Mouse (Mus musculus): ENCODE measurements around the gene Cd177. TPM values are rescaled to one million over a fixed set of nuclear protein-coding genes. Genes with fewer than 3 reads are reported as not detected.
"Not testable (repeated sequence)": the region's sequence is repeated elsewhere in the genome, so short reads cannot be mapped to it uniquely, and the experiment has no call there.

Gene Cd177
- 0.05 and 0.36 TPM in 2 replicates for polyA plus RNA-seq (2015; fragmentation: Nextera tagmentation; extraction: Ambion mirVana)

DNA sequence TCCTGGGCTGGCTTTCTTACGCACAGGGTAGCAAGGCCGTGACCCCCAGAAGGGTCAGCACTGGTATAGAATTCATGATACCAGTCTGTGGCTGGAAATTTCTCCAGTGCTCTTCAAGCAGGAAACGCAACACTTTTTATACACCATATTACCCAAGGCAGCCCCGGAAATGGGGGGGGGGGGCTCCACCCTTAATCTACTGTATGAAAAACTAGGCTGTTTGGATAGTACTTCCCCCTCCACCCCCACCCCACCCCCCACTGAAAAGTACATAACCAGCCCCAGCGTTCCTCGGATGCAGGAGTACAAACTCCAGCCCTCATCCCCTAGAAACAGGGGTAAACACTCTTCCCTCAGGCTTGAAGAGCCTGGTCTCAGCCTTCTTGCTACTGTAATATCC lies at the start of gene Cd177:
TSS of gene Cd177 (minus strand) at position 101 of the 400 bp plus-strand sequence.
- Histone ChIP-seq H3K36me3 (ENCODE audit: insufficient read depth, low read length) (no peaks in the 10 kb centered on the region), H3K27ac (no peak within 1 kb of the TSS), H3K9me3 (replicated peaks; ENCODE audit: low read length) (no peaks in the 10 kb centered on the region), H3K4me1 (replicated peaks; ENCODE audit: insufficient read depth, low read length) (no peaks in the 10 kb centered on the region), H3K27me3 (ENCODE audit: insufficient read depth, low read length) (no peaks in the 10 kb centered on the region), H3K9ac (ENCODE audit: low read depth, low read length) (no peak within 1 kb of the TSS), H3K4me3 (replicated peaks; ENCODE audit: low read depth, low read length) (no peak within 1 kb of the TSS), H3K4me2 (ENCODE audit: low read length) (no peak within 1 kb of the TSS)
- 56% methylated on average over 6 of the region's 6 CpGs for WGBS
- no peak for TF ChIP-seq CTCF (IDR thresholded peaks at IDR 0.05; ENCODE audit: low read depth)
- no peak for ATAC-seq (replicated peaks; ENCODE audit: low FRiP score, low read depth)
- no peak for DNase-seq (ENCODE audit: low spot score)

DNA sequence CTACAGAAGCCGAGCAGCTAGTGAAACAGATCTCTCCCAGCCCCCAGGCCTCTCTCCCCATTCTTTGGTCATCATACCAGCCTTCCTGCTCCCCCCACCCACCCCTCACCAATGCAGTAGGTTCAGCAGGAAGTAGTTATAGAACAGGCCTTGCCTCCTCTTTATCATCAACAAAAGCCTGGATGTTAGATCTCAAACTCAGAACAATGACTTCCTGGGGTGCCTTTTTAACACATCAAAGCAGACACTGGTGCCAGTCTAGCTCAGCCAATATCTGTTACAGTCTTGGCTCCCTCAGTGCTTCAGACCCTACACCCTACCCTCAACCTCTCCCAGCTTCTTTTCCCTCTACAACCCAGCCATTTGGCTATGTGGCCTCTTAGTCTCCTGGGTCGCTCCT lies 48.9 kb upstream of the Cd177 start:
- Histone ChIP-seq H3K36me3 (ENCODE audit: insufficient read depth, low read length) (no peaks in the 10 kb centered on the region), H3K4me2 (ENCODE audit: low read length) (no peak overlapping the region), H3K27me3 (ENCODE audit: insufficient read depth, low read length) (0 out of 2 replicates have a peak, but pooled peaks cover 3% of the 10 kb centered on the region), H3K9me3 (replicated peaks; ENCODE audit: low read length) (no peaks in the 10 kb centered on the region), H3K4me3 (replicated peaks; ENCODE audit: low read depth, low read length) (no peak overlapping the region), H3K27ac (no peak overlapping the region), H3K4me1 (replicated peaks; ENCODE audit: insufficient read depth, low read length) (no peaks in the 10 kb centered on the region), H3K9ac (ENCODE audit: low read depth, low read length) (no peak overlapping the region)
- DNase-seq (ENCODE audit: low spot score), result no peak
- ATAC-seq (replicated peaks; ENCODE audit: low FRiP score, low read depth), result no peak
- WGBS, result 41% methylated on average over 2 of the region's 2 CpGs
- TF ChIP-seq CTCF (IDR thresholded peaks at IDR 0.05; ENCODE audit: low read depth), result no peak

DNA sequence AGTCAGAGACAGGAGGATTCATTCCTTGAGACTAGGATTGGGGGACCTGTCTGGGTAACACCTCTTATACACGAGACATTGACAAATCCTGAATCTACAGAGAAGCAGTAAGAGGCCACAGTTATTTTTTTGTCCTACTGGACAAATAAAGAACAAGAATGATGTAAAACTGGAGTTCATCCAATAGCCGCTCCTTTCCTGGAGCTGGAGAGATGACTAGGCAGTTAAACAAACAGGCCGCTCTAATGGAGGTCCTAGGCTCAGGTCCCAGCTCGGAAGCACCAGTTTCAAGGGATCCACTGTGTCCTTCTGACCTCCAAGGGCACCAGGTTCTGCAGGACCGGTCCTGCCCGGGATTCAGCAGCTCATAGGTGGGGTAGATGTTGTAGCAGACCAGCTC lies 44.7 kb upstream of the Cd177 start:
- DNase-seq (ENCODE audit: low spot score), result peak; percentile 9
- Histone ChIP-seq H3K9me3 (replicated peaks; ENCODE audit: low read length) (no peaks in the 10 kb centered on the region), H3K9ac (ENCODE audit: low read depth, low read length) (no peak overlapping the region), H3K4me1 (replicated peaks; ENCODE audit: insufficient read depth, low read length) (no peaks in the 10 kb centered on the region), H3K27ac (no peak overlapping the region), H3K4me3 (replicated peaks; ENCODE audit: low read depth, low read length) (no peak overlapping the region), H3K27me3 (ENCODE audit: insufficient read depth, low read length) (no peaks in the 10 kb centered on the region), H3K4me2 (ENCODE audit: low read length) (no peak overlapping the region), H3K36me3 (ENCODE audit: insufficient read depth, low read length) (no peaks in the 10 kb centered on the region)
- WGBS, result 50% methylated on average over 6 of the region's 6 CpGs
- TF ChIP-seq CTCF (IDR thresholded peaks at IDR 0.05; ENCODE audit: low read depth), result no peak
- no peak for ATAC-seq (replicated peaks; ENCODE audit: low FRiP score, low read depth)

DNA sequence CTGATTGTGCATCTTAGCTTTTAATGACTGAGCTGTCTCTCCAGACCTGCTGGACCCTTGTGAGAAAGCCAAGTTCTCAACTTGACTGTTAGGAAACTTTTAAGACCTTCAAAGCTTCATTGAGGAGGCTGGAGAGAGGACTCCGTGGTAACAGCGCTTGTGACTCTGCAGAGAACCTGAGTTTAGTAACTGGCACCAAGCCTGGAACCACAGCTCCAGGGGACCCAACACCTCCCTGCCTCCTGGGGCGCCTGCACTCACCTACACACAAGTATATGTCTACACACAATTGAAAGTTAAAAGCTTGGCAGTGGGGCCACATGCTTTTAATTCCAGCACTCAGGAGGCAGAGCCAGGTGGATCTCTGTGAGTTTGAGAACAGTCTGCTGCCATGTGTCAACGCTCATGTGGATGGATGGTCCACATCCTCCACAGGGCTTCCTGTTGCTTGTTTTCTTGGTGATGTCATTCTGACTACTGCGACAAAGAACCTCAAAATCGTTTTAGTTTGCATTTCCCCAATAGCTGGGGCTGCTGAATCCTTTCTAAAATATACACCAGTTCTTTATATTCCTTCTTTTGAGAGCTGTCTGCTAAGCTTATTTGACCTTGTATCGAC lies 42.1 kb upstream of the Cd177 start:
- 63% methylated on average over 7 of the region's 7 CpGs for WGBS
- Histone ChIP-seq H3K9ac (ENCODE audit: low read depth, low read length) (no peak overlapping the region), H3K4me1 (replicated peaks; ENCODE audit: insufficient read depth, low read length) (no peaks in the 10 kb centered on the region), H3K4me3 (replicated peaks; ENCODE audit: low read depth, low read length) (no peak overlapping the region), H3K27me3 (ENCODE audit: insufficient read depth, low read length) (no peaks in the 10 kb centered on the region), H3K4me2 (ENCODE audit: low read length) (no peak overlapping the region), H3K9me3 (replicated peaks; ENCODE audit: low read length) (no peaks in the 10 kb centered on the region), H3K27ac (no peak overlapping the region), H3K36me3 (ENCODE audit: insufficient read depth, low read length) (no peaks in the 10 kb centered on the region)
- ATAC-seq (replicated peaks; ENCODE audit: low FRiP score, low read depth) (no peak), DNase-seq (ENCODE audit: low spot score) (no peak)
- TF ChIP-seq CTCF (IDR thresholded peaks at IDR 0.05; ENCODE audit: low read depth), result no peak

DNA sequence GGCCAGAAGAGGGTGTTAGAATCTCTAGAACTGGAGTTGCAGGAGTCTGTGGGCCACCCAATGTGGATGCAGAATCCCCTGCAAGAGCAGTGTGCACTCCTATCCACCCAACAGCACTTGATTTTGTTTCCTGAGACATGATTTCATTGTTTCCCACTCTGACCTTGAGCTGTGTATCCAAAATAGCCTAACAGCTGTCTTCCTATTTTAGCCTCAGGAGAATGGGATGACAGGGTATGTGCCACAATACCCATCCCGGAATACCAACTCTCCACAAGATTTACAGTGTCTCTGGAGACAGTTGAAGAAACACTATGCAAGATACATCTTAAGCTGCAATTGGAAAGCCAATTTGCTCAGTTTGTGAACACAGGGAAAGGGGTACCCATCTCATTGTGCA lies 37.8 kb upstream of the Cd177 start:
- Histone ChIP-seq H3K36me3 (ENCODE audit: insufficient read depth, low read length) (no peaks in the 10 kb centered on the region), H3K27ac (no peak overlapping the region), H3K4me2 (ENCODE audit: low read length) (no peak overlapping the region), H3K9ac (ENCODE audit: low read depth, low read length) (no peak overlapping the region), H3K27me3 (ENCODE audit: insufficient read depth, low read length) (no peaks in the 10 kb centered on the region), H3K4me3 (replicated peaks; ENCODE audit: low read depth, low read length) (no peak overlapping the region), H3K9me3 (replicated peaks; ENCODE audit: low read length) (no peaks in the 10 kb centered on the region), H3K4me1 (replicated peaks; ENCODE audit: insufficient read depth, low read length) (no peaks in the 10 kb centered on the region)
- no peak for TF ChIP-seq CTCF (IDR thresholded peaks at IDR 0.05; ENCODE audit: low read depth)
- no peak for DNase-seq (ENCODE audit: low spot score)
- 88% methylated on average over 1 of the region's 1 CpGs for WGBS
- no peak for ATAC-seq (replicated peaks; ENCODE audit: low FRiP score, low read depth)

DNA sequence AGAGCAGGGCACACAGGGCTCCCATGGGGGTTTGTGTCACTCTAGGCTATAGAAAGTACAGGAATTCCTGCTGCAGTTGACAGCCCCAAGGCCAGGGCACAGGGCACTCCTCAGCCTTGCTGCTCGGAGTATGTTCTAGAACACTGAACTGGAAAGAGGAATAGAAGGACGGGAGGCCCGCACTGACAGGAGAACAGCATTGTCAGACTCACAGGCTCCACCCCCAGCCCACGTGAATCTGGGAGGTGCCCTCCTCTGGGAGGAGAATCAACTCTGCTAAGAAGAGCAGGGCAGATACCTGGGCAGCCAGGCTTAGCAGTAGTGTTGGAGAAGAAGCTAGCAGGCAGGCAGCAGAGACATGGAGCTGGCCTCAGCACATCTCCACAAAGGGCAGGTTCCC lies 16.8 kb upstream of the Cd177 start, which contains the start of gene Ceacam10:
TSS of gene Ceacam10 (plus strand) at position 289 of the 400 bp plus-strand sequence.
- H3K4me3 ChIP-seq (replicated peaks; ENCODE audit: low read depth, low read length); H3K4me1 ChIP-seq (replicated peaks; ENCODE audit: insufficient read depth, low read length); H3K4me2 ChIP-seq (ENCODE audit: low read length); H3K36me3 ChIP-seq (ENCODE audit: insufficient read depth, low read length); DNase-seq (ENCODE audit: low spot score); ATAC-seq (replicated peaks; ENCODE audit: low FRiP score, low read depth); H3K9ac ChIP-seq (ENCODE audit: low read depth, low read length); H3K27me3 ChIP-seq (ENCODE audit: insufficient read depth, low read length); H3K9me3 ChIP-seq (replicated peaks; ENCODE audit: low read length); H3K27ac ChIP-seq: not testable (repeated sequence)
- WGBS, result 16% methylated on average over 4 of the region's 4 CpGs

DNA sequence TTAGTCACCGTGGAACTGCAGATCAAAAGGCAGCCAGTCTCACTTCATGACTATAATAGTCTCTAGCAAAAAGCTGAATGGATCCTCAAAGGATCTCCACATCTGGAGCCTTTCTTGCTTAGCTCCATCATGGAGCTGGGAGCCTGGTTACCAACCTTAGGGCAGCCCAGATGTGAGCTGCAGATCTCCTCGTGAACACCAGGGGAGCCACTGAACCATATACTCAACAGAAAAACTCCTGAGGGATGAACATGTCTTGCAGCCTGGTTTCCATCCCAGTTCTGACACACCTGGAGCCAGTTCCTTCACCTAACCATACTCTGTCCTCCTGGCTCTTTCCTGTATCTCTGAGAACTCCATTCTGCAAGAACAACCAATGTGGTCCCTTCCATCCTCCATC lies 16.0 kb upstream of the Cd177 start:
- no peak for ATAC-seq (replicated peaks; ENCODE audit: low FRiP score, low read depth)
- H3K4me2 ChIP-seq (ENCODE audit: low read length), result no peak overlapping the region
- no peak overlapping the region for H3K9ac ChIP-seq (ENCODE audit: low read depth, low read length)
- DNase-seq (ENCODE audit: low spot score), result no peak
- H3K4me1 ChIP-seq (replicated peaks; ENCODE audit: insufficient read depth, low read length), result no peaks in the 10 kb centered on the region
- no peaks in the 10 kb centered on the region for H3K9me3 ChIP-seq (replicated peaks; ENCODE audit: low read length)
- no peak overlapping the region for H3K27ac ChIP-seq
- H3K36me3 ChIP-seq (ENCODE audit: insufficient read depth, low read length), result no peaks in the 10 kb centered on the region
- no peak overlapping the region for H3K4me3 ChIP-seq (replicated peaks; ENCODE audit: low read depth, low read length)
- 71% methylated on average over 2 of the region's 2 CpGs for WGBS
- TF ChIP-seq CTCF (IDR thresholded peaks at IDR 0.05; ENCODE audit: low read depth), result no peak
- no peaks in the 10 kb centered on the region for H3K27me3 ChIP-seq (ENCODE audit: insufficient read depth, low read length)

Measured in kidney, postnatal 0 days (tissue).